ENCODE assay signal across 18 mouse cellular contexts in genomic region chr6:88194978-88195325, GRCm38 (mm10). TPM values are rescaled to one million over a fixed set of nuclear protein-coding genes. Genes with fewer than 3 reads are reported as not detected.
DNase-seq lines count a peak whose midpoint lies in the region; ATAC-seq and TF ChIP-seq lines count a peak whose summit lies in the region.
"Had no signal": no experiment of that assay in that cellular context is flagged by ENCODE, and none has a peak within 500 bp of the region (broad histone marks: within the 10 kb centered on the region; RNA-seq: fewer than 3 reads in every experiment).

No protein-coding gene starts in this region.

- WGBS in intestine, embryonic 14.5 days, result 11% methylated on average over 7 of the region's 7 CpGs
- 12% methylated on average over 7 of the region's 7 CpGs for WGBS in intestine, embryonic 15.5 days
- WGBS in hindbrain, embryonic 14.5 days, result 5% methylated on average over 7 of the region's 7 CpGs
- under 1% methylated on average over 7 of the region's 7 CpGs for WGBS in neural tube, embryonic 13.5 days

- DNase-seq in intestine, embryonic 14.5 days (ENCODE audit: low spot score), result peak; percentile 79
- no peak for DNase-seq in testis, postnatal 14 days (ENCODE audit: low spot score)
- no peak for DNase-seq in hindbrain, embryonic 14.5 days (ENCODE audit: low spot score)
- DNase-seq in T-cell, adult 2 months (ENCODE audit: low spot score), result no peak
- DNase-seq in adrenal gland, adult 2 months, result no peak
- DNase-seq: cerebellum, postnatal 36 days; spleen, adult 18-20 months; thymus, adult 18-20 months had no signal

- no peak overlapping the region for H3K4me2 ChIP-seq in intestine, embryonic 14.5 days (ENCODE audit: low read length)
- no peak overlapping the region for H3K4me2 ChIP-seq in intestine, embryonic 15.5 days (replicated peaks)
- H3K4me2 ChIP-seq in hindbrain, embryonic 14.5 days (replicated peaks), result peak overlapping the region; percentile 54
- H3K4me2 ChIP-seq in neural tube, embryonic 13.5 days, result peak overlapping the region; percentile 14; the same call in 1 of the 2 replicates

- no peak overlapping the region for H3K4me3 ChIP-seq in intestine, embryonic 14.5 days (ENCODE audit: low read depth, low read length)
- H3K4me3 ChIP-seq in intestine, embryonic 15.5 days (replicated peaks), result no peak overlapping the region
- H3K4me3 ChIP-seq in testis, adult 2 months (ENCODE audit: control insufficient read depth, low read depth, low read length), result peak overlapping the region; percentile 46
- peak overlapping the region; percentile 32 for H3K4me3 ChIP-seq in hindbrain, embryonic 14.5 days (replicated peaks; ENCODE audit: low read length)
- 0 out of 2 replicates have a peak overlapping the region, but pooled peaks have one; percentile 29 for H3K4me3 ChIP-seq in neural tube, embryonic 13.5 days

- H3K27me3 ChIP-seq in intestine, embryonic 14.5 days (replicated peaks; ENCODE audit: control insufficient read depth, insufficient read depth, low read length), result peaks cover 100% of the 10 kb centered on the region
- H3K27me3 ChIP-seq in intestine, embryonic 15.5 days (replicated peaks), result peaks cover 100% of the 10 kb centered on the region
- peaks cover 4% of the 10 kb centered on the region for H3K27me3 ChIP-seq in testis, adult 2 months (ENCODE audit: control insufficient read depth, insufficient read depth, low read length)
- H3K27me3 ChIP-seq in hindbrain, embryonic 14.5 days (ENCODE audit: control insufficient read depth, insufficient read depth, low read length), result peaks cover 95% of the 10 kb centered on the region
- peaks cover 100% of the 10 kb centered on the region for H3K27me3 ChIP-seq in neural tube, embryonic 13.5 days

- H3K4me1 ChIP-seq in intestine, embryonic 14.5 days (replicated peaks; ENCODE audit: control insufficient read depth, insufficient read depth, low read length), result peaks cover 34% of the 10 kb centered on the region
- peaks cover 51% of the 10 kb centered on the region for H3K4me1 ChIP-seq in intestine, embryonic 15.5 days (replicated peaks)
- peaks cover 63% of the 10 kb centered on the region for H3K4me1 ChIP-seq in testis, adult 2 months (ENCODE audit: control insufficient read depth, insufficient read depth, low read length)
- peaks cover 18% of the 10 kb centered on the region for H3K4me1 ChIP-seq in hindbrain, embryonic 14.5 days (replicated peaks; ENCODE audit: control insufficient read depth, insufficient read depth, low read length)
- peaks cover 57% of the 10 kb centered on the region for H3K4me1 ChIP-seq in neural tube, embryonic 13.5 days (replicated peaks)

- no peaks in the 10 kb centered on the region for H3K9me3 ChIP-seq in intestine, embryonic 14.5 days (ENCODE audit: control insufficient read depth, low read length)
- H3K9me3 ChIP-seq in intestine, embryonic 15.5 days, result no peaks in the 10 kb centered on the region
- H3K9me3 ChIP-seq in hindbrain, embryonic 14.5 days (ENCODE audit: control insufficient read depth, low read length), result no peaks in the 10 kb centered on the region
- no peaks in the 10 kb centered on the region for H3K9me3 ChIP-seq in neural tube, embryonic 13.5 days

- ATAC-seq in intestine, embryonic 14.5 days (replicated peaks; ENCODE audit: low FRiP score, low TSS enrichment, low read depth), result no peak
- no peak for ATAC-seq in intestine, embryonic 15.5 days
- no peak for ATAC-seq in hindbrain, embryonic 14.5 days (ENCODE audit: low FRiP score)
- no peak for ATAC-seq in neural tube, embryonic 13.5 days (ENCODE audit: low read depth)
- ATAC-seq: forebrain, embryonic 14.5 days had no signal

- TF ChIP-seq CTCF in testis, adult 2 months (IDR thresholded peaks at IDR 0.05; ENCODE audit: control insufficient read depth, insufficient read depth, insufficient replicate concordance, low read depth, low read length), result no peak

- no peak overlapping the region for H3K27ac ChIP-seq in intestine, embryonic 14.5 days (ENCODE audit: low read depth)
- no peak overlapping the region for H3K27ac ChIP-seq in intestine, embryonic 15.5 days
- H3K27ac ChIP-seq in testis, adult 2 months (ENCODE audit: control insufficient read depth, insufficient read depth, low read depth, low read length), result no peak overlapping the region
- H3K27ac ChIP-seq in hindbrain, embryonic 14.5 days, result no peak overlapping the region
- no peak overlapping the region for H3K27ac ChIP-seq in neural tube, embryonic 13.5 days (replicated peaks)
- H3K27ac ChIP-seq: macrophage had no signal

- TF ChIP-seq POLR2A in testis, adult 2 months (IDR thresholded peaks at IDR 0.05; ENCODE audit: control insufficient read depth, low read depth, low read length), result no peak

- no peaks in the 10 kb centered on the region for H3K36me3 ChIP-seq in intestine, embryonic 14.5 days (ENCODE audit: control insufficient read depth, insufficient read depth, low read length)
- H3K36me3 ChIP-seq in intestine, embryonic 15.5 days, result no peaks in the 10 kb centered on the region
- no peaks in the 10 kb centered on the region for H3K36me3 ChIP-seq in testis, adult 2 months (ENCODE audit: control insufficient read depth, insufficient read depth, low read length)
- no peaks in the 10 kb centered on the region for H3K36me3 ChIP-seq in hindbrain, embryonic 14.5 days (replicated peaks; ENCODE audit: control insufficient read depth, insufficient read depth)
- no peaks in the 10 kb centered on the region for H3K36me3 ChIP-seq in neural tube, embryonic 13.5 days

- H3K9ac ChIP-seq in intestine, embryonic 14.5 days (ENCODE audit: low read length), result no peak overlapping the region
- no peak overlapping the region for H3K9ac ChIP-seq in intestine, embryonic 15.5 days
- H3K9ac ChIP-seq in hindbrain, embryonic 14.5 days, result peak overlapping the region; percentile 53
- no peak overlapping the region for H3K9ac ChIP-seq in neural tube, embryonic 13.5 days

RNA-seq across cellular contexts. Expression of gene Gata2, which starts 1.3 kb away (rescaled TPM):
- polyA plus RNA-seq in intestine, embryonic 14.5 days (2014; fragmentation: Nextera tagmentation; extraction: Ambion mirVana), result 3.7 and 4.7 TPM in 2 replicates
- polyA plus RNA-seq in intestine, embryonic 15.5 days (2015; fragmentation: Nextera tagmentation; extraction: Ambion mirVana), result 6.4 and 8.7 TPM in 2 replicates
- polyA plus RNA-seq in testis, adult 2 months (2012; rRNA removed), result 44.7 and 54.1 TPM in 2 replicates
- 19.1 and 19.2 TPM in 2 replicates for polyA plus RNA-seq in hindbrain, embryonic 14.5 days (2014; fragmentation: Nextera tagmentation; extraction: Ambion mirVana)
- 6.8 and 6.9 TPM in 2 replicates for polyA plus RNA-seq in neural tube, embryonic 13.5 days (2015; fragmentation: Nextera tagmentation; extraction: Ambion mirVana)
- total RNA-seq in adrenal gland, adult 2 months (2021), result 10 to 100 TPM; 23.0 to 52.6 TPM
- polyA plus RNA-seq in adrenal gland, adult 2 months (2012; rRNA removed), result 167 and 184 TPM in 2 replicates
- total RNA-seq: CH12.LX had no signal

RNA-seq across cellular contexts. Expression of gene Dnajb8, which starts 27.1 kb away (rescaled TPM):
- polyA plus RNA-seq in intestine, embryonic 14.5 days (2014; fragmentation: Nextera tagmentation; extraction: Ambion mirVana), result not detected in 2 replicates
- polyA plus RNA-seq in intestine, embryonic 15.5 days (2015; fragmentation: Nextera tagmentation; extraction: Ambion mirVana), result not detected in 2 replicates
- polyA plus RNA-seq in testis, adult 2 months (2012; rRNA removed), result 720 and 738 TPM in 2 replicates
- polyA plus RNA-seq in hindbrain, embryonic 14.5 days (2014; fragmentation: Nextera tagmentation; extraction: Ambion mirVana), result not detected in 2 replicates
- not detected in 2 replicates for polyA plus RNA-seq in neural tube, embryonic 13.5 days (2015; fragmentation: Nextera tagmentation; extraction: Ambion mirVana)
- not detected for total RNA-seq in adrenal gland, adult 2 months (2021)
- polyA plus RNA-seq in adrenal gland, adult 2 months (2012; rRNA removed), result not detected in 2 replicates
- total RNA-seq: CH12.LX; granulocyte monocyte progenitor cell, adult 5-6 weeks; layer of hippocampus, adult 8-10 months had no signal
- polyA plus RNA-seq: brain, embryonic 14.5 days; forebrain, embryonic 14.5 days; limb, embryonic 14.5 days; macrophage had no signal

Comparison
In these comparisons a context has a peak if more than half of its experiments do, and no peak if none do; other contexts are left out.
1. H3K4me2 ChIP-seq: peak in hindbrain, embryonic 14.5 days (single experiment) and neural tube, embryonic 13.5 days (single experiment); none in intestine, embryonic 14.5 days (single experiment) and intestine, embryonic 15.5 days (single experiment).
2. H3K4me3 ChIP-seq: peak in testis, adult 2 months (single experiment), hindbrain, embryonic 14.5 days (single experiment) and neural tube, embryonic 13.5 days (single experiment); none in intestine, embryonic 14.5 days (single experiment) and intestine, embryonic 15.5 days (single experiment).
3. RNA of gene Dnajb8, which starts 27.1 kb away (polyA plus RNA-seq): 720 to 738 TPM in testis, adult 2 months; not detected in intestine, embryonic 14.5 days, not detected in intestine, embryonic 15.5 days, not detected in hindbrain, embryonic 14.5 days, not detected in neural tube, embryonic 13.5 days and not detected in adrenal gland, adult 2 months; every median in the first group is over 100 times any median in the second.